Comparison of ENCODE assay signal across 14 mouse cellular contexts in genomic region chr8:82296256-82296655, GRCm38 (mm10).
"Had no signal": no experiment of that assay in that cellular context is flagged by ENCODE, and none has a peak within 500 bp of the region (broad histone marks: within the 10 kb centered on the region; RNA-seq: fewer than 3 reads in every experiment).

No protein-coding gene starts in this region.

- H3K27me3 ChIP-seq: kidney, embryonic 15.5 days; limb, embryonic 12.5 days; limb, embryonic 15.5 days; midbrain, embryonic 12.5 days; midbrain, embryonic 15.5 days; neural tube, embryonic 13.5 days had no signal

- H3K36me3 ChIP-seq: kidney, embryonic 15.5 days; limb, embryonic 12.5 days; limb, embryonic 15.5 days; midbrain, embryonic 12.5 days; midbrain, embryonic 15.5 days; neural tube, embryonic 13.5 days had no signal

- DNase-seq: kidney, postnatal 10 days; kidney, postnatal 36 days; left cerebral cortex, postnatal 4 days; liver, postnatal 0 days; lung, embryonic 14.5 days; thymus, adult 18-20 months; thymus, postnatal 36 days had no signal

- H3K4me3 ChIP-seq: kidney, embryonic 15.5 days; limb, embryonic 12.5 days; limb, embryonic 15.5 days; midbrain, embryonic 12.5 days; midbrain, embryonic 15.5 days; neural tube, embryonic 13.5 days had no signal

- H3K4me2 ChIP-seq: kidney, embryonic 15.5 days; limb, embryonic 12.5 days; limb, embryonic 15.5 days; liver, embryonic 11.5 days; lung, embryonic 14.5 days; midbrain, embryonic 12.5 days; midbrain, embryonic 15.5 days; neural tube, embryonic 13.5 days had no signal
